Mouse (Mus musculus) erythroblast, embryonic 14.5 days (primary cell): ENCODE data around the gene Chid1. TPM values are rescaled to one million over a fixed set of nuclear protein-coding genes. Genes with fewer than 3 reads are reported as not detected.

Source experiments
- H3K27me3 ChIP-seq: 2 replicates; pipeline ENCODE4 v1.6.1; 2012; ENCODE audit warnings: inconsistent platforms; ENCODE audit not compliant: control insufficient read depth
- H3K36me3 ChIP-seq: 2 replicates; pipeline ENCODE4 v1.6.1; 2012; ENCODE audit warnings: mild to moderate bottlenecking, inconsistent platforms; ENCODE audit not compliant: control insufficient read depth
- H3K4me1 ChIP-seq: 2 replicates; pipeline ENCODE4 v1.6.1; 2012; ENCODE audit warnings: inconsistent platforms; ENCODE audit not compliant: control insufficient read depth
- H3K4me3 ChIP-seq: replicated peaks from 2 replicates; pipeline ENCODE3; 2012; ENCODE audit warnings: moderate library complexity, mild to moderate bottlenecking, inconsistent platforms
- H3K9me3 ChIP-seq: 2 replicates; pipeline ENCODE4 v1.6.1; 2012; ENCODE audit warnings: low read length, inconsistent platforms, mixed read lengths; ENCODE audit not compliant: control insufficient read depth
- GATA1 ChIP-seq: IDR thresholded peaks from 2 replicates; pipeline ENCODE4 v1.6.1; 2012; ENCODE audit warnings: low read length, inconsistent platforms, mixed read lengths
- TAL1 ChIP-seq: IDR thresholded peaks from 3 replicates; pipeline ENCODE4 v1.6.1; 2012; ENCODE audit warnings: low read length, inconsistent platforms, mixed read lengths
- polyA plus RNA-seq: library from polyadenylated mRNA; stranded (reverse); fragments of >175 nt; gene quantifications from 2 replicates; pipeline ENCODE4 v1.2.3, GENCODE M21; 2012

The Chid1 gene
- polyA plus RNA-seq, 1 experiment, result 1.7 TPM

GRCm38 (mm10) chr7:141484186-141485120 lies 55.2 kb downstream of the Chid1 start:
- Histone ChIP-seq H3K4me1 (peaks cover 35% of the 10 kb centered on the region), H3K27me3 (peaks cover 38% of the 10 kb centered on the region), H3K9me3 (no peaks in the 10 kb centered on the region; the same call in 1 of the 2 replicates), H3K4me3 (no peak overlapping the region), H3K36me3 (peaks cover 32% of the 10 kb centered on the region)
- TF ChIP-seq GATA1 (no peak), TAL1 (no peak)

- Histone ChIP-seq H3K4me3 (no peak overlapping the region), H3K36me3 (peaks cover 26% of the 10 kb centered on the region), H3K4me1 (peaks cover 36% of the 10 kb centered on the region), H3K9me3 (no peaks in the 10 kb centered on the region; the same call in 1 of the 2 replicates), H3K27me3 (peaks cover 38% of the 10 kb centered on the region)
- TF ChIP-seq GATA1 (no peak), TAL1 (no peak)
Observed at GRCm38 (mm10) chr7:141483114-141483653, 56.5 kb downstream of the Chid1 start.

- Histone ChIP-seq H3K9me3 (no peaks in the 10 kb centered on the region; the same call in 1 of the 2 replicates), H3K4me3 (peak overlapping the region; percentile 54), H3K27me3 (peaks cover 38% of the 10 kb centered on the region), H3K4me1 (peaks cover 42% of the 10 kb centered on the region), H3K36me3 (peaks cover 24% of the 10 kb centered on the region)
- no peak for TF ChIP-seq GATA1
- no peak for TF ChIP-seq TAL1
Observed at GRCm38 (mm10) chr7:141482531-141483024, 57.1 kb downstream of the Chid1 start.

GRCm38 (mm10) chr7:141481498-141482401 lies 57.9 kb downstream of the Chid1 start:
- H3K27me3 ChIP-seq, result peaks cover 38% of the 10 kb centered on the region
- H3K36me3 ChIP-seq, result peaks cover 19% of the 10 kb centered on the region
- H3K9me3 ChIP-seq, result no peaks in the 10 kb centered on the region; the same call in 1 of the 2 replicates
- TF ChIP-seq GATA1, result no peak
- no peak for TF ChIP-seq TAL1
- peaks cover 45% of the 10 kb centered on the region for H3K4me1 ChIP-seq
- peak overlapping the region; percentile 54 for H3K4me3 ChIP-seq

GRCm38 (mm10) chr7:141480842-141481497 lies 58.7 kb downstream of the Chid1 start:
- peaks cover 13% of the 10 kb centered on the region for H3K36me3 ChIP-seq

GRCm38 (mm10) chr7:141478270-141478748 lies 61.3 kb downstream of the Chid1 start:
- peaks cover 29% of the 10 kb centered on the region for H3K27me3 ChIP-seq
- H3K4me1 ChIP-seq, result peaks cover 75% of the 10 kb centered on the region
- H3K4me3 ChIP-seq, result no peak overlapping the region
- H3K9me3 ChIP-seq, result no peaks in the 10 kb centered on the region; the same call in 1 of the 2 replicates
- peaks cover 4% of the 10 kb centered on the region for H3K36me3 ChIP-seq
- TF ChIP-seq GATA1 (no peak), TAL1 (no peak)

More at GRCm38 (mm10) chr7:141480842-141481497, 58.7 kb downstream of the Chid1 start:
- H3K27me3 ChIP-seq, result peaks cover 38% of the 10 kb centered on the region
- H3K9me3 ChIP-seq, result no peaks in the 10 kb centered on the region; the same call in 1 of the 2 replicates
- H3K4me1 ChIP-seq, result peaks cover 52% of the 10 kb centered on the region
- TF ChIP-seq GATA1 (no peak), TAL1 (no peak)
- H3K4me3 ChIP-seq, result no peak overlapping the region

- H3K4me3 ChIP-seq, result no peak overlapping the region
- peaks cover 23% of the 10 kb centered on the region for H3K27me3 ChIP-seq
- no peaks in the 10 kb centered on the region; the same call in 1 of the 2 replicates for H3K9me3 ChIP-seq
- peaks cover 78% of the 10 kb centered on the region for H3K4me1 ChIP-seq
- H3K36me3 ChIP-seq, result peaks cover 9% of the 10 kb centered on the region
- TF ChIP-seq TAL1 (no peak), GATA1 (no peak)
Observed at GRCm38 (mm10) chr7:141477578-141478269, 61.9 kb downstream of the Chid1 start.

GRCm38 (mm10) chr7:141476981-141477370 lies 62.7 kb downstream of the Chid1 start:
- no peaks in the 10 kb centered on the region; the same call in 1 of the 2 replicates for H3K9me3 ChIP-seq
- peaks cover 76% of the 10 kb centered on the region for H3K4me1 ChIP-seq
- H3K4me3 ChIP-seq, result peak overlapping the region; percentile 95
- H3K27me3 ChIP-seq, result peaks cover 16% of the 10 kb centered on the region
- TF ChIP-seq GATA1 (no peak), TAL1 (no peak)
- peaks cover 17% of the 10 kb centered on the region for H3K36me3 ChIP-seq
